Mouse (Mus musculus): ENCODE data around the gene Rab3b. TPM values are rescaled to one million over a fixed set of nuclear protein-coding genes. Genes with fewer than 3 reads are reported as not detected.

The Rab3b gene
- polyA plus RNA-seq, 1 experiment from 2014 or later = 19.9 TPM

Other genes starting within 250 kb of the Rab3b start
- gene 3110021N24Rik, start 159.4 kb upstream of the Rab3b start, polyA plus RNA-seq (2015; fragmentation: Nextera tagmentation; extraction: Ambion mirVana) = 2.6 and 4.1 TPM in 2 replicates
- gene Zfyve9, start 98.3 kb upstream of the Rab3b start, polyA plus RNA-seq (2015; fragmentation: Nextera tagmentation; extraction: Ambion mirVana) = 6.6 and 7.2 TPM in 2 replicates
- gene Btf3l4, start 45.4 kb upstream of the Rab3b start, polyA plus RNA-seq (2015; fragmentation: Nextera tagmentation; extraction: Ambion mirVana) = 180 and 199 TPM in 2 replicates
- gene Txndc12, start 44.5 kb upstream of the Rab3b start, polyA plus RNA-seq (2015; fragmentation: Nextera tagmentation; extraction: Ambion mirVana) = 109 and 111 TPM in 2 replicates
- 49.7 and 53.3 TPM in 2 replicates for gene Kti12, start 31.3 kb upstream of the Rab3b start, polyA plus RNA-seq (2015; fragmentation: Nextera tagmentation; extraction: Ambion mirVana)
- 1.2 and 1.5 TPM in 2 replicates for gene A730015C16Rik, start 30.4 kb upstream of the Rab3b start, polyA plus RNA-seq (2015; fragmentation: Nextera tagmentation; extraction: Ambion mirVana)
- gene Nrd1, start 121.6 kb downstream of the Rab3b start, polyA plus RNA-seq (2015; fragmentation: Nextera tagmentation; extraction: Ambion mirVana) = 77.2 and 80.0 TPM in 2 replicates